Mouse (Mus musculus) thymus, postnatal 4 days (tissue): ENCODE measurements at regions not wholly inside any gene's neighbourhood (a gene's known extent, or its start where the extent isn't known, plus 50 kb on each side); places are given as distances from the start of the nearest gene placed in this dataset.

ENCODE experiments used
- DNase-seq: peaks from one replicate; pipeline ENCODE4 v3.0.0; 2021

- no peak for DNase-seq
These were observed 161.3 kb downstream of the Spata19 start for GRCm38 (mm10) chr9:27557886-27558285.

- no peak for DNase-seq
These were observed 161.7 kb downstream of the Spata19 start for GRCm38 (mm10) chr9:27558286-27558685.

- DNase-seq, result no peak
These were observed 171.9 kb downstream of the Spata19 start for GRCm38 (mm10) chr9:27568372-27569053.

- DNase-seq, result no peak
These were observed 172.4 kb downstream of the Spata19 start for GRCm38 (mm10) chr9:27569054-27569387.

GRCm38 (mm10) chr9:27617096-27617839, 173.3 kb upstream of the Opcml start:
- DNase-seq, result no peak

DNA sequence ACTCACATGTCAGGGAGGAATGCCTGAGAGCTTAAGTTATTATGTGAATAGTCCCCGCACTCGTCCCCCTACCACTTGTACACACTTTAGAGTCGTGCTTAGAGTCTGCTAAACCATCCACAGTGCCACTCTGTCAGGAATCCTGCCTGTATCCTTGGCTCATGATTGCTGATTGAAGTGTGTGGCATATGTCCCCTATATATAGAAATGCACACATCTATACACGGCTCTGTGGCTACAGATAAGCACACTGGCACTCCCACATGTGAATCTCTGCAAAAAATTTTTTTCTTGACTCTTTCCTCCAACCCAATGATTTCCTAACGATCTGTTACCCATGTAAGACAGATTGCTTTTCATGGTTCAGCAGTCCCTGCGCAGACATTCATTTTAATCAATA, 155.7 kb upstream of the Opcml start:
- no peak for DNase-seq

- DNase-seq, result no peak
These were observed 150.0 kb upstream of the Opcml start for GRCm38 (mm10) chr9:27640611-27641010.

GRCm38 (mm10) chr9:27643312-27643711, 147.3 kb upstream of the Opcml start:
- DNase-seq, result no peak

- DNase-seq, result no peak
These were observed 146.7 kb upstream of the Opcml start for GRCm38 (mm10) chr9:27643916-27644315.

GRCm38 (mm10) chr9:27645435-27645834, 145.1 kb upstream of the Opcml start:
- DNase-seq, result no peak

- DNase-seq, result no peak
These were observed 144.5 kb upstream of the Opcml start for GRCm38 (mm10) chr9:27646100-27646499.

- DNase-seq, result no peak
These were observed 143.6 kb upstream of the Opcml start for GRCm38 (mm10) chr9:27646956-27647355.

DNA sequence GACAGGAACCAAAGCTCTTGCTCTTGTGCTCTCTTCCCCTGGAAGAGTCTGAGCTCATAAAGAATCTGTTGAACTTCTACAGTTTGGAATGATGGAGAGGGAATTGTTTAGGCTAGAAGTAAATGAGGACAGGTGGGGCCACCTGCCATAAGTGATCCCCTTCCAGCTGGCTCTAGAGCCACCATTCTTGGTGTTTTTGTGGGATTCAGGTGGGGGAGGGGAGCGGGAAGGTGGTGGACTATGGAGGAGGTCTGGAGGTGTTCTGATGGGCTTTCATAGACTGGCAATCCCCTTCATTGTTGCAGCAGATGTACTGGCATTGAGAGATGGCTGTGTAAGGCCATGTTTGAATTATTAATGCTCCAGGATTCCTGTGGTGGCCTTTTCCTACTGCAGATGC, 132.6 kb upstream of the Opcml start:
- DNase-seq, result no peak

- DNase-seq, result no peak
These were observed 128.9 kb upstream of the Opcml start for GRCm38 (mm10) chr9:27661431-27662300.

GRCm38 (mm10) chr9:27663230-27663629, 127.3 kb upstream of the Opcml start:
- DNase-seq, result no peak

GRCm38 (mm10) chr9:27665659-27666058, 124.9 kb upstream of the Opcml start:
- DNase-seq, result no peak

DNA sequence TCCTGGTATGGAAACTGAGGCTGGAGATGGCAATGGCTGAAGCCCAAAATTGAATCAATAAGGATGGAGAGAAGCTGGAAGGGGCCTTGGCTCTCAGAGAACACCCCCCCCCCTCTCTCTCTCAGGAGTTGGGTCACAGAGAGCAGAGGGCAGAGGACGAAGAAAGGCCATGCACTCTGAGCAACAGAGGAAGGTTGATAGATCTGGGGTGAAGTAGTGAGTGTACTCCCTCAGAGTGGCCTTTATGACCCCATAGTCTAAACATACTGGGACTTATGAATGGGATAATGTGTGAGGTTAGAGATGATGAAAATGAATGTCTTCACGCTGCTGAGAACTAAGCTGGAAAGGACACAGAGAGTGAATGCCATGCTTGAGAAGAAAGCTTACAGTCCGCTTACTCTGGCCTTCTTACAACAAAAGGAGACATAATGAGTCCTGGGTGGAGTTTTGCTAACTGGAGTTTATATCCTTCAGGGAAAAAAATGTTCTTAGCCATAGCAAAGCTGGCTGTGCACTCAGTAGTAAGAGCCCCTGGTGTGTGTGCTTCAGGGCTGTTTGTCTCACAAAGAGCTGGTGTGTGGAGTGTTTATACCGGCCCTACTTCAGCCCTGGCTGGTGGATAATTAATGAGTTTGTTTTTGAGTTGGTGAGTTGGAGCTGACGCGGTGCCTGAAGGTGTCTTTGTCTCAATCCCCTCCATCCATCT, 120.4 kb upstream of the Opcml start:
- no peak for DNase-seq

DNA sequence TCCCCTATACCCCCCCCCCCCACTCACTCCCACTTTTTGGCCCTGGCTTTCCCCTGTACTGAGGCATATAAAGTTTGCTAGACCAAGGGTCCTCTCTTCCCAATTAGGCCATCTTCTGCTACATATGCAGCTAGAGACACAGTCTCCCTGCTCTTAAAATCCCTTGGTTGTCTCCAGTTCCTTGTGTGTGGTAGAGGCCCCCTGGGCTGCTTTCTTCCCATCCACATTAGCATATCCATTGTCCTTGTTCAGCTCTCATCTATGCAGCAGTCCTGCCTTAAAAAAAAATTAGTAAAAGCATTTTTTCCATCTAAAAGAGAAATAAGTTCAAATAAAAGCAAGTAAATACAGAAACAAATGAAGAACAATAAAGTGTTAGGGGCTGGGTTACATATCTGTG, 105.2 kb upstream of the Opcml start:
- DNase-seq, result no peak

DNA sequence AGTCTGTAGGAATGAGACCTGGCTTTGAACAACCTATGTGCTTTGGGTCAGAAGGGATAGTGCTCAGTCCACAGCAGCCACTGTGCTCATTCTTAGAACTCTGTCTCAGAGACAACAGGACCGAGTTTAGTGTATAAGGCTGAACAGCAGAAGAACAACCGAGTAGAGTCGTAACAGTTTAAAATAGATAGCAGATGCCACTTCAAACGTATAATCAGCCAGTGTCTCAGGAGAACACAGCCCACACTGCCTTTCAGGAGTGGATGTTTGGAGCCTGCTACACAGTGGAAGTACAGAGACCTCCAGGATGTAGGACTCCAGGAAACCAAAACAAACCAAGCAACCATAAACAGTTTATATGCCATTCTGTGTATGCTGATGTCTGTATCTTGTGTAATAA, 99.0 kb upstream of the Opcml start:
- DNase-seq, result no peak

GRCm38 (mm10) chr9:27692751-27693150, 97.8 kb upstream of the Opcml start:
- DNase-seq, result no peak

GRCm38 (mm10) chr9:27694805-27695593, 95.6 kb upstream of the Opcml start:
- DNase-seq, result no peak

- DNase-seq, result no peak
These were observed 89.0 kb upstream of the Opcml start for GRCm38 (mm10) chr9:27701559-27701958.
